Mouse (Mus musculus) embryo, embryonic 9.5 days (tissue): ENCODE results near the gene Brox.

Experiments
- DNase-seq: peaks from one replicate; pipeline ENCODE4 v3.0.0-alpha.2; 2017; ENCODE audit errors: extremely low spot score

The Brox gene

GRCm38 (mm10) chr1:183272867-183273818 lies 23.9 kb downstream of the Brox start:
- DNase-seq, result peak; percentile 19

GRCm38 (mm10) chr1:183267666-183268065 lies 29.4 kb downstream of the Brox start:
- DNase-seq, result no peak

GRCm38 (mm10) chr1:183265921-183266467 lies 31.1 kb downstream of the Brox start:
- DNase-seq, result no peak

GRCm38 (mm10) chr1:183264145-183265008 lies 32.7 kb downstream of the Brox start:
- peak; percentile 15 for DNase-seq

GRCm38 (mm10) chr1:183252574-183252973 lies 44.5 kb downstream of the Brox start:
- no peak for DNase-seq

DNA sequence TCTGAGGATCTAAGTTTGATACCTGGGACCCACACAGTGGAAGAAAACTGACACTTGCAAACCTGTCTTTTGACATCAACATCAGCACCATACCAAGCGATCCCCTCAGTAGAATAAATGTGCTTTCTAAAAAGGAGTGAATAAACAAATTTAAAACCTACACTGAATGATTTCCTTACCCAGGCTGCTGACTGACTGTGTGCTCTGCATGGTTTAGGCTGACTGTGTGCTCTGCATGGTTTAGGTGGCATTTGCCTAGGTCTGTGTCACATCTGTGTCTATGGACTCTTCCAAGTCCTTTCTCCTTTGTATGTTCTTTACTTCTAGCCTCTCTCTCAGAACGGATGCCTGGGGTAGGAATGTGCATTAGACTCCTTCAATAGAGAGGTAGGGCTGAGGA lies 45.3 kb downstream of the Brox start:
- DNase-seq, result no peak

GRCm38 (mm10) chr1:183250612-183251011 lies 46.5 kb downstream of the Brox start:
- DNase-seq, result no peak

GRCm38 (mm10) chr1:183248144-183248543 lies 48.9 kb downstream of the Brox start:
- no peak for DNase-seq

- no peak for DNase-seq
These were observed 53.8 kb downstream of the Brox start for GRCm38 (mm10) chr1:183243293-183243692.

- DNase-seq, result peak; percentile 18
These were observed 59.2 kb downstream of the Brox start for GRCm38 (mm10) chr1:183237901-183238300.

DNA sequence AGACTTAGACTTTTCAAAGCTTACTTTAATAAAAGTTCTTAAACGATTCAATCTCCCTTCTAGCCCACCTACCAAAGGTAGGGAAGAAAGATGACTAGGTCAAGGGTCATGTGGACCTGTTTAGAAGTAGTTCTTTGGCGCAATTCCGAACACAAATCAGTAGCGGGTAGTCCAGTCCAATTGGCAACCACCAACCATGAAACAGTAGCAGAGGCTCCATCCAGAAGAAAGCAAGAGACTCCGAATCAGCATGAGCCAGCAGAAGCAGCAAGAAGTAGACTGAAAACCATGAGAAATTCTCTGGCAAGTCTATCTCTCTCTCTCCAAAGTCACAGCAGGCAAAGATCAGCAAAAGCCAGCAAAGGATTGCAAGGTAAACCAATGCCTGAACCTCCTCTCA lies 60.6 kb downstream of the Brox start:
- DNase-seq, result no peak

DNA sequence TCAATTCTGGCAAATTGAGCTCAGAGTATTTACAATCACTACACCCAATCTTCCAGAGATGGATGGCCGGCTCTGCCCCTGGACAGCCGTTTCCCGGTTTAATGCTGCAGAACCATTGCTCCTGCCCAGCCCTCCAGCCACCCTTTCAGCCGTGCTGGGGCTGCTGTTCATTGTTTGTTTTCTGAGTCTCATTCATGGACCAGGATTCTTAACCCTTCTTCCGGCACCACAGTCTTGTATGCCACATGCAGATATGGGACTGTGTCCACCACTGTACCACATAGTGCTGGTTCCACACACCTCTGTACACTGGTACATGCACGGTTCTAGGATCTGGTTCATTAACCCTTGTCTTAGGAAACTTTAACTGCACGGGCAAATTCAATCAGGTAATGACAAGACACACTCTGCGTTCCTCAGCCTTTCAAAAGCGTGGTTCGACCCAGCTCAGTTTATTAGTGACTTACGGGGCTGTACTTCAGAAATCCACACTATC lies 63.3 kb downstream of the Brox start:
- no peak for DNase-seq

GRCm38 (mm10) chr1:183232985-183233678 lies 63.9 kb downstream of the Brox start:
- DNase-seq, result no peak

DNA sequence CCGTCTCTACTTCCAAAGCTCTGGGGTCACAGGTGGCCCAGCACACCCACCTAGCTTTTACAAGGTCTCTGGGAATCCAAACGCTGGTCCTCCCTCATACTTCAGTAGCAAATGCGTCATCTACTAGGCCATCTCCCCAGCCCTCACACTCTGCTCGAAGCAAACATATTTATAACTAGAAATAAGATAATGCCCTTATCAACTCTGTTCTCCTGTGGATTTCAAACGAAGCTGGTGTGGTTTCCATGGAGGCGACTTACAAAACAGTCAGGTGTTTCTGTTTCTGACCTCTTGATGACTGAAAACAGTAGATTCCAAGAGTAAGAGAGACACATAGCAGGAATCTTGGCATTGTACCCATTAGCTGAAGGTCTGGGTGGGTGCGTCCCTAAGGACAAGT lies 69.6 kb downstream of the Brox start:
- no peak for DNase-seq
